Mouse (Mus musculus) cerebellum, adult 8-10 months (tissue): Measurements from ENCODE around the gene Noc3l.

Source experiments
- DNase-seq: peaks from one replicate; pipeline ENCODE4 v3.0.0; 2022

The Noc3l gene

GRCm38 (mm10) chr19:38758056-38758455 lies 61.0 kb downstream of the Noc3l start:
- DNase-seq = no peak

- no peak for DNase-seq
These were observed 61.9 kb downstream of the Noc3l start for GRCm38 (mm10) chr19:38757161-38757560.

DNA sequence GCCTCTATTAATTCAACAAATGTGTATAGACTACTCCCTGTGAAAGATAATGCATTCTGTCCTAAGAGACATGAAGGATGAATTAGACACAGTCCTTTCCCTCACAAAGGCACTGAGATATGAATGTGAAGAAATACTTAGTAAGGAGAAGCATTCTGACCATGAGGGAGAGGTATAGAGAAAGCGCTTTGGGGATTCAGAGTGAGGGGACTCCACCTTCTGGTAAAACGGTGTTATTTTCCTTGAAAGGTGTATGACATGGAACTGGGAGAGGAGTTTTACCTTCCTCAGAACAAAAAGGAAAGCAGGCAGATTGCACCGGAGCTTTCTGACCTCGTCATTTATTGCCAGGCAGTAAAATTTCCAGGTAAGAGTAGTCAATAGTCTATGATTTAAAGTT lies 68.8 kb downstream of the Noc3l start:
- no peak for DNase-seq

GRCm38 (mm10) chr19:38746492-38747014 lies 72.5 kb downstream of the Noc3l start:
- no peak for DNase-seq

DNA sequence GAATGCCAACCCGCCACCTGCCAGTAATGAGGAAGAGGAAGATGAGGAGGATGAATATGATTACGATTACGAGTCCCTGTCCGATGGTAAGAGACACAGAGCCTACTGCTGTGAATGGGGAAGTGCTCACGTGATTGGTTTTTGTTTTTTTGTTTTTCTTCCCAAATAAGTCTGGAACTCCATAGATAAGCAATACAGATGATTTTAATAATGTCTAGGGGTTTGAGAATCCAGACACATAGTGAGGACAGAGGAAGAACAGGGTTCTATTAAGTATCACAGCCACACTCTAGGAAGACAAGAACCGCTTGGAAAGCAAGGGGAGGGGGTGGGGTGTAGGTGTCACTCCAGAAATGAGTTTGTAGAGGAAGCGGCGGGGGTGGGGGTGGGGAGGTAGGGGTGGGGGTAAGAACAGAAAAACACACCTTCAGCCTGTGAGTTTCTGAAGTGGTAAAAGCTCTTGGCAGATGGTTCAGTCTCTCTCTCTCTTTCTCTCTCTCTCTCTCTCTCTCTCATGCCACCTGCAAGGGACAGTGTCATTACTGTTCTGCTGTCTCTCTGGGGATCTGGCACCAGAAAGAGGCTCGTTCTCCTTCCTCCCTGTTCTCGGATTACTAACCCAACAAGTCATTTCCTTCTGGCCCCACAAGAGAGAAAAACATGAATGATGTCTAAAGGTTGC lies 73.1 kb downstream of the Noc3l start:
- no peak for DNase-seq

DNA sequence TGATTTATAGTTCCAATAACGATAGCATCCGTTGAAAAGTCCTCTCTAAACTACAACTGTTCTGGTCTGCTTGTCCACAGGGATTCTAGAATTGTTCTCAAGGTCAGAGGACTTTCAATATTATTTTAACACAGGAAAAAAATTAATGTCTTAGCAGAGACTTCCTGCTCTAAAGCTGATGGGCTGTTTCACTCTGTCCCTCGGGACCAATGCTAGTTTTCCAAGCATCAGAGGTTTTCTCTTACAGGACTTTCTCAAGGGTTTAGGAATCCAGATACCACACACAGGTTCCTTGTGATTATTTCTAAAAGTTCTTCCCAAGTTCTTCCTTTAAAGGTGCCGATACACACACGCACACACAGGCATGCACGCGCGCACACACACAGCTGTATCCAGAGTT lies 74.5 kb downstream of the Noc3l start:
- DNase-seq = no peak
